Mouse (Mus musculus): ENCODE results near the gene Mri1. TPM values are rescaled to one million over a fixed set of nuclear protein-coding genes. Genes with fewer than 3 reads are reported as not detected.
"Not testable (repeated sequence)": the region's sequence is repeated elsewhere in the genome, so short reads cannot be mapped to it uniquely, and the experiment has no call there.

Mri1 gene
- total RNA-seq (2021), result 10 to 100 TPM; 15.1 to 16.2 TPM

GRCm38 (mm10) chr8:84256822-84257610 lies at the start of gene Mri1:
Gene Mri1 (minus strand): TSS chr8:84257326.
- DNase-seq, result peak; percentile 75 to 83

- DNase-seq, result no peak
Measured at GRCm38 (mm10) chr8:84303951-84304350, 46.8 kb upstream of the Mri1 start.

GRCm38 (mm10) chr8:84297029-84297785 lies 40.1 kb upstream of the Mri1 start:
- DNase-seq, result no peak

- DNase-seq, result peak; percentile 26 to 42
Measured at GRCm38 (mm10) chr8:84291688-84292087, 34.6 kb upstream of the Mri1 start.

GRCm38 (mm10) chr8:84291086-84291485 lies 34.0 kb upstream of the Mri1 start:
- DNase-seq, result no peak

- DNase-seq, result no peak
Measured at GRCm38 (mm10) chr8:84288892-84289291, 31.8 kb upstream of the Mri1 start.

- not testable (repeated sequence) for DNase-seq
Measured at GRCm38 (mm10) chr8:84285665-84286064, 28.5 kb upstream of the Mri1 start.

- peak in 1 of 2 experiments; percentile 21 for DNase-seq
Measured at GRCm38 (mm10) chr8:84284608-84285063, 27.5 kb upstream of the Mri1 start.

- no peak for DNase-seq
Measured at GRCm38 (mm10) chr8:84280777-84281176, 23.7 kb upstream of the Mri1 start.

GRCm38 (mm10) chr8:84276447-84276846 lies 19.3 kb upstream of the Mri1 start:
- no peak for DNase-seq

- peak in 1 of 2 experiments; percentile 37 for DNase-seq
Measured at GRCm38 (mm10) chr8:84273968-84274367, 16.8 kb upstream of the Mri1 start.

GRCm38 (mm10) chr8:84272302-84272701 lies 15.2 kb upstream of the Mri1 start:
- no peak for DNase-seq

- DNase-seq, result peak; percentile 99 to 100
Measured at GRCm38 (mm10) chr8:84269950-84270773, 13.0 kb upstream of the Mri1 start, which contains the start of gene Ccdc130. Gene Ccdc130 (minus strand): TSS chr8:84270380.

- DNase-seq, result no peak
Measured at GRCm38 (mm10) chr8:84261098-84261497, 4.0 kb upstream of the Mri1 start.

GRCm38 (mm10) chr8:84256458-84256821 lies 686 bp downstream of the Mri1 start:
- no peak for DNase-seq

- no peak for DNase-seq
Measured at GRCm38 (mm10) chr8:84255858-84256257, 1.3 kb downstream of the Mri1 start.

GRCm38 (mm10) chr8:84249257-84250170 lies 7.6 kb downstream of the Mri1 start, which contains the start of gene D8Ertd738e:
Gene D8Ertd738e (minus strand): TSS chr8:84249719.
- peak; percentile 84 for DNase-seq

- DNase-seq, result no peak
Measured at GRCm38 (mm10) chr8:84241821-84242220, 15.3 kb downstream of the Mri1 start.

GRCm38 (mm10) chr8:84241167-84241566 lies 16.0 kb downstream of the Mri1 start:
- DNase-seq, result no peak

- DNase-seq, result no peak
Measured at GRCm38 (mm10) chr8:84237542-84238229, 19.4 kb downstream of the Mri1 start.

- peak; percentile 98 for DNase-seq
Measured at GRCm38 (mm10) chr8:84236998-84237473, 20.1 kb downstream of the Mri1 start, which contains the start of gene Zswim4. Gene Zswim4 (minus strand): TSS chr8:84237055.

All from layer of hippocampus, postnatal 36 days (tissue).